ENCODE assay signal across 16 mouse cellular contexts in genomic region chr3:76670859-76671258, GRCm38 (mm10).
DNase-seq lines count a peak whose midpoint lies in the region.
"Had no signal": no experiment of that assay in that cellular context is flagged by ENCODE, and none has a peak within 500 bp of the region (broad histone marks: within the 10 kb centered on the region; RNA-seq: fewer than 3 reads in every experiment).

No protein-coding gene starts in this region.

- DNase-seq in cerebellum, adult 9-10 months, result peak; percentile 12
- no peak for DNase-seq in cerebellum, postnatal 14 days
- DNase-seq in 3T3-L1 (ENCODE audit: low read depth, low spot score), result peak; percentile 13
- peak; percentile 28 for DNase-seq in brain, adult 2 months (ENCODE audit: low read depth, low spot score)
- no peak for DNase-seq in right cerebral cortex, postnatal 10 days (ENCODE audit: low spot score in 2 of 2)
- no peak for DNase-seq in adrenal gland, postnatal 36 days
- DNase-seq: adrenal gland, adult 8-10 months; adrenal gland, postnatal 25 days; cerebellum, adult 18-20 months; cerebellum, postnatal 25 days; gastrocnemius, postnatal 10 days; gastrocnemius, postnatal 36 days; heart, adult 2 months; heart, postnatal 14 days; heart, postnatal 4 days; kidney, adult 18-20 months had no signal

Comparison
In these comparisons a context has a peak if more than half of its experiments do, and no peak if none do; other contexts are left out.
1. DNase-seq: peak in cerebellum, adult 9-10 months (single experiment), 3T3-L1 (single experiment) and brain, adult 2 months (single experiment); none in cerebellum, postnatal 14 days (0 of 2), right cerebral cortex, postnatal 10 days (0 of 2) and adrenal gland, postnatal 36 days (0 of 2).